Mouse (Mus musculus): Measurements from ENCODE around the gene Etnk2. TPM values are rescaled to one million over a fixed set of nuclear protein-coding genes. Genes with fewer than 3 reads are reported as not detected.
"Not testable (repeated sequence)": the region's sequence is repeated elsewhere in the genome, so short reads cannot be mapped to it uniquely, and the experiment has no call there.

The Etnk2 gene
- polyA plus RNA-seq, 1 experiment from 2014 or later, result 1.3 TPM

- H3K36me3 ChIP-seq, result no peaks in the 10 kb centered on the region
- H3K27me3 ChIP-seq, result peaks cover 37% of the 10 kb centered on the region
- H3K4me1 ChIP-seq (replicated peaks), result peaks cover 8% of the 10 kb centered on the region
- WGBS, result 28% methylated on average over 7 of the region's 7 CpGs
- peak overlapping the region; percentile 32 for H3K4me3 ChIP-seq
- peak overlapping the region; percentile 64 for H3K4me2 ChIP-seq
- peak overlapping the region; percentile 31; the same call in 1 of the 2 replicates for H3K9ac ChIP-seq
- H3K27ac ChIP-seq, result no peak overlapping the region
- no peaks in the 10 kb centered on the region for H3K9me3 ChIP-seq (replicated peaks)
- no peak for ATAC-seq (replicated peaks; ENCODE audit: insufficient number of reproducible peaks, insufficient read depth, low FRiP score, low read depth)
Observed at GRCm38 (mm10) chr1:133329638-133329964, 33.8 kb upstream of the Etnk2 start.

GRCm38 (mm10) chr1:133331142-133331541 is 32.2 kb upstream of the Etnk2 start:
- Histone ChIP-seq H3K4me1 (replicated peaks) (peaks cover 8% of the 10 kb centered on the region), H3K4me2 (no peak overlapping the region), H3K27ac (no peak overlapping the region), H3K36me3 (no peaks in the 10 kb centered on the region), H3K27me3 (peaks cover 37% of the 10 kb centered on the region), H3K4me3 (no peak overlapping the region), H3K9me3 (replicated peaks) (no peaks in the 10 kb centered on the region), H3K9ac (no peak overlapping the region)
- no peak for ATAC-seq (replicated peaks; ENCODE audit: insufficient number of reproducible peaks, insufficient read depth, low FRiP score, low read depth)
- WGBS, result 49% methylated on average over 3 of the region's 3 CpGs

- no peaks in the 10 kb centered on the region for H3K36me3 ChIP-seq
- H3K4me2 ChIP-seq, result no peak overlapping the region
- peaks cover 8% of the 10 kb centered on the region for H3K4me1 ChIP-seq (replicated peaks)
- no peaks in the 10 kb centered on the region for H3K9me3 ChIP-seq (replicated peaks)
- H3K27me3 ChIP-seq, result peaks cover 31% of the 10 kb centered on the region
- 82% methylated on average over 11 of the region's 11 CpGs for WGBS
- no peak for ATAC-seq (replicated peaks; ENCODE audit: insufficient number of reproducible peaks, insufficient read depth, low FRiP score, low read depth)
- H3K9ac ChIP-seq, result no peak overlapping the region
- no peak overlapping the region for H3K27ac ChIP-seq
- H3K4me3 ChIP-seq, result no peak overlapping the region
Observed at GRCm38 (mm10) chr1:133332656-133333430, 30.5 kb upstream of the Etnk2 start.

- no peaks in the 10 kb centered on the region for H3K36me3 ChIP-seq
- H3K27ac ChIP-seq, result no peak overlapping the region
- no peak overlapping the region for H3K4me3 ChIP-seq
- H3K27me3 ChIP-seq, result peaks cover 21% of the 10 kb centered on the region
- 74% methylated on average over 6 of the region's 6 CpGs for WGBS
- H3K4me2 ChIP-seq, result no peak overlapping the region
- no peak overlapping the region for H3K9ac ChIP-seq
- no peak for ATAC-seq (replicated peaks; ENCODE audit: insufficient number of reproducible peaks, insufficient read depth, low FRiP score, low read depth)
- no peaks in the 10 kb centered on the region for H3K9me3 ChIP-seq (replicated peaks)
- H3K4me1 ChIP-seq (replicated peaks), result peaks cover 8% of the 10 kb centered on the region
Observed at GRCm38 (mm10) chr1:133333937-133334336, 29.4 kb upstream of the Etnk2 start.

GRCm38 (mm10) chr1:133340403-133340802 is 23.0 kb upstream of the Etnk2 start:
- H3K27ac ChIP-seq; H3K36me3 ChIP-seq; H3K4me2 ChIP-seq; H3K4me3 ChIP-seq; H3K4me1 ChIP-seq (replicated peaks); ATAC-seq (replicated peaks; ENCODE audit: insufficient number of reproducible peaks, insufficient read depth, low FRiP score, low read depth); H3K9me3 ChIP-seq (replicated peaks); H3K9ac ChIP-seq; H3K27me3 ChIP-seq: not testable (repeated sequence)
- 59% methylated on average over 1 of the region's 1 CpGs for WGBS

GRCm38 (mm10) chr1:133344357-133344756 is 19.0 kb upstream of the Etnk2 start:
- Histone ChIP-seq H3K4me1 (replicated peaks) (peaks cover 9% of the 10 kb centered on the region), H3K36me3 (no peaks in the 10 kb centered on the region), H3K4me3 (no peak overlapping the region), H3K9ac (no peak overlapping the region), H3K9me3 (replicated peaks) (no peaks in the 10 kb centered on the region), H3K27me3 (peaks cover under 1% of the 10 kb centered on the region; the same call in 1 of the 2 replicates), H3K27ac (no peak overlapping the region), H3K4me2 (no peak overlapping the region)
- ATAC-seq (replicated peaks; ENCODE audit: insufficient number of reproducible peaks, insufficient read depth, low FRiP score, low read depth), result no peak
- 89% methylated on average over 2 of the region's 2 CpGs for WGBS

GRCm38 (mm10) chr1:133346531-133346930 is 16.8 kb upstream of the Etnk2 start:
- Histone ChIP-seq H3K27ac (no peak overlapping the region), H3K4me3 (no peak overlapping the region), H3K36me3 (no peaks in the 10 kb centered on the region), H3K4me2 (no peak overlapping the region), H3K9ac (no peak overlapping the region), H3K9me3 (replicated peaks) (no peaks in the 10 kb centered on the region), H3K27me3 (peaks cover 3% of the 10 kb centered on the region; the same call in 1 of the 2 replicates), H3K4me1 (replicated peaks) (peaks cover 9% of the 10 kb centered on the region)
- no peak for ATAC-seq (replicated peaks; ENCODE audit: insufficient number of reproducible peaks, insufficient read depth, low FRiP score, low read depth)
- WGBS, result 79% methylated on average over 9 of the region's 9 CpGs

- no peaks in the 10 kb centered on the region for H3K36me3 ChIP-seq
- H3K9me3 ChIP-seq (replicated peaks), result no peaks in the 10 kb centered on the region
- no peak overlapping the region for H3K4me2 ChIP-seq
- no peak overlapping the region for H3K9ac ChIP-seq
- peaks cover 9% of the 10 kb centered on the region; the same call in 1 of the 2 replicates for H3K27me3 ChIP-seq
- ATAC-seq (replicated peaks; ENCODE audit: insufficient number of reproducible peaks, insufficient read depth, low FRiP score, low read depth), result no peak
- H3K4me1 ChIP-seq (replicated peaks), result peaks cover 9% of the 10 kb centered on the region
- no peak overlapping the region for H3K4me3 ChIP-seq
- WGBS, result 48% methylated on average over 3 of the region's 3 CpGs
- no peak overlapping the region for H3K27ac ChIP-seq
Observed at GRCm38 (mm10) chr1:133347226-133347625, 16.1 kb upstream of the Etnk2 start.

- Histone ChIP-seq H3K4me1 (replicated peaks) (peaks cover 9% of the 10 kb centered on the region), H3K9ac (no peak overlapping the region), H3K4me2 (no peak overlapping the region), H3K36me3 (no peaks in the 10 kb centered on the region), H3K27ac (no peak overlapping the region), H3K4me3 (no peak overlapping the region), H3K9me3 (replicated peaks) (no peaks in the 10 kb centered on the region), H3K27me3 (peaks cover 9% of the 10 kb centered on the region; the same call in 1 of the 2 replicates)
- no peak for ATAC-seq (replicated peaks; ENCODE audit: insufficient number of reproducible peaks, insufficient read depth, low FRiP score, low read depth)
- 50% methylated on average over 11 of the region's 11 CpGs for WGBS
Observed at GRCm38 (mm10) chr1:133347693-133348520, 15.5 kb upstream of the Etnk2 start.

GRCm38 (mm10) chr1:133350210-133350609 is 13.2 kb upstream of the Etnk2 start, which contains the start of gene Ren1:
TSS of gene Ren1 (plus strand) at chr1:133350510.
- Histone ChIP-seq H3K36me3 (no peaks in the 10 kb centered on the region), H3K4me2 (no peak within 1 kb of the TSS), H3K4me3 (no peak within 1 kb of the TSS), H3K4me1 (replicated peaks) (peaks cover 9% of the 10 kb centered on the region), H3K9me3 (replicated peaks) (no peaks in the 10 kb centered on the region), H3K27me3 (peaks cover 21% of the 10 kb centered on the region), H3K27ac (no peak within 1 kb of the TSS), H3K9ac (no peak within 1 kb of the TSS)
- no peak for ATAC-seq (replicated peaks; ENCODE audit: insufficient number of reproducible peaks, insufficient read depth, low FRiP score, low read depth)
- 89% methylated on average over 1 of the region's 1 CpGs for WGBS

- Histone ChIP-seq H3K9me3 (replicated peaks) (no peaks in the 10 kb centered on the region), H3K9ac (no peak overlapping the region), H3K4me1 (replicated peaks) (peaks cover 9% of the 10 kb centered on the region), H3K4me2 (no peak overlapping the region), H3K27ac (no peak overlapping the region), H3K27me3 (peaks cover 28% of the 10 kb centered on the region), H3K36me3 (no peaks in the 10 kb centered on the region), H3K4me3 (no peak overlapping the region)
- no peak for ATAC-seq (replicated peaks; ENCODE audit: insufficient number of reproducible peaks, insufficient read depth, low FRiP score, low read depth)
- 43% methylated on average over 9 of the region's 9 CpGs for WGBS
Observed at GRCm38 (mm10) chr1:133351762-133352161, 11.6 kb upstream of the Etnk2 start.

Data from heart, embryonic 15.5 days (tissue).